Mouse (Mus musculus): ENCODE measurements around the gene Ltbp2. TPM values are rescaled to one million over a fixed set of nuclear protein-coding genes. Genes with fewer than 3 reads are reported as not detected.

Ltbp2 gene
- total RNA-seq (2023) = not detected in 4 replicates

DNA sequence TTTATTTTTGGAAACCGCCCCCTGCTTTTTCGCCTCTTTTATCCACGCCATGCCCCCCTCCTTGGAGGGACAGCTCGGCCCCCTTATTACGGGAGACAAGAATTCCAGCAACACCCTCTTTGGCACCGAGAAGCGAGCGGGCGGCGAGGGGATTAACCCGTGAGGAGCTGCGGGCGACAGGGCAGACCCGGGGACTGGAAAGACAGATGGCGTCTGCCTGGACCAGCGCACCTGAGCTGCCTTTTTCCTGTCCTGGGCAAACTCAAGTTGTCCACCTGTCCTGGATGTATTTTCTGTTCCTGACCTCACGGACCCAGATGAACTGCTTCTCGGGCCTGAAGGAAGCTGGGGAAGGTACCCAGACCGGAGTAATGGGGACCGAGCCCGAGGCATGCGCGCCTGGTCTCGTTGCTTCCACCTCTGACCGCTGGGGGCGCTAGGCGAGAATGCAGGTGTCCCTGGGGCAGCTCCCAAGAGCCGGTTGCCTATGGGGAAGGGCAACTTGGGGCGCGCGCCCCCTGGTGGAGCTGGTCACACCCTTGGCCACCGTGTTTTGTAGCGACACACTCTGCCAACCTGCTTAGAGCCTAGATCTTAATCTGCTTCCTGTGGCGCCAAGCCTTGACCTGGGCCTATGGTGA lies at the start of gene Ltbp2:
Gene Ltbp2 (minus strand): TSS at position 52 of the 641 bp plus-strand sequence.

DNA sequence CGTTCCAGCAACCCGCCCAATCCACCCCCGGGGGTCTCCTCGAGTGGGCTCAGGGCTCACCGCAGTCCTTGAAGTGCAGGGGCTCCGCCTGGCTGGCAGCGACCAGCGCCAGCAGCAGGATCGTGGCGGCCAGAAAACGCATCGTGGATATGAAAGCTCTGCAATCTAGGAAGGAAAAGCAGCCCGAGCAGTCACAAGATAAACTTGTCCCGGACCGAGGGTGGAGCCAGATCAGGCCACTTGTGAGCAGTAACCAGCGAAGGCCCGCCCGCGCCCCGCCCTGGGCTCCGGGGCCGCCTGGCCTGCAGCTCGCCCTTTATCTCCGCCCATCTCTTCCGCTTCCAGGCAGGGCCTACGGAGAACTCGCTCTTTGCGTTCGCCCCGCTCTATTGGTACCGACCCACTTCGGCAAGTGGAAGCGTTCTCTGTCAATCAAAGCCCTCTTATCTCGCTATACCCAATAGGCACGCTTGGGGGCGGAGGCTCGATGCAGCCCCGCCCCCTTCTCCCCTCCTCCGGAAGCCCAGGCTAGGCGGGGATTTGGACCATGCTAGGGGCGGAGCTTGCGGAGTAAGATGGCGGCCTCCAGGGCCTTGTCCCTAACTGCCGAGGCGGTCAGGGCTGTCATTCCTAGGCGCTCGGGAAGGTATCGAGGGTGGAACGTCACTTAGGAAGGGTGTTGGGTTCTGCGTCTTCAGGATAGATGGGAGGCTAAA lies 103.4 kb downstream of the Ltbp2 start, which contains the start of the genes Npc2 and Isca2:
Gene Npc2 (minus strand): TSS at position 427 of the 716 bp plus-strand sequence.
Gene Isca2 (plus strand): TSS at position 526 of the 716 bp plus-strand sequence.

Other genes starting within 250 kb of the Ltbp2 start
- not detected in 4 replicates for gene Vrtn, start 235.5 kb downstream of the Ltbp2 start, total RNA-seq (2023)
- gene Syndig1l, start 177.7 kb downstream of the Ltbp2 start, total RNA-seq (2023) = not detected in 4 replicates
- 41.5 to 51.5 TPM (median 48.5 TPM) in 4 replicates for gene Npc2, start 103.4 kb downstream of the Ltbp2 start, total RNA-seq (2023)
- 49.9 to 75.6 TPM (median 61.5 TPM) in 4 replicates for gene Isca2, start 103.3 kb downstream of the Ltbp2 start, total RNA-seq (2023)
- gene Fcf1, start 94.4 kb upstream of the Ltbp2 start, total RNA-seq (2023) = 83.7 to 98.8 TPM (median 94.4 TPM) in 4 replicates
- 48.2 to 57.0 TPM (median 52.9 TPM) in 4 replicates for gene Arel1, start 94.4 kb upstream of the Ltbp2 start, total RNA-seq (2023)
- 88.3 to 93.3 TPM (median 91.2 TPM) in 4 replicates for gene Ylpm1, start 119.8 kb upstream of the Ltbp2 start, total RNA-seq (2023)
- gene Prox2, start 234.2 kb upstream of the Ltbp2 start, total RNA-seq (2023) = 3.0 to 6.4 TPM (median 4.7 TPM) in 4 replicates
- gene Dlst, start 234.3 kb upstream of the Ltbp2 start, total RNA-seq (2023) = 229 to 251 TPM (median 243 TPM) in 4 replicates

All from B cell, adult 62 days (primary cell).